Mouse (Mus musculus) cerebellum, adult 11-12 months (tissue): ENCODE measurements at regions not wholly inside any gene's neighbourhood (a gene's known extent, or its start where the extent isn't known, plus 50 kb on each side); places are given as distances from the start of the nearest gene placed in this dataset.

Experiments used
- DNase-seq: peaks from one replicate; pipeline ENCODE4 v3.0.0; 2022

- no peak for DNase-seq
These were observed 118.3 kb upstream of the Ift57 start for GRCm38 (mm10) chr16:49580708-49581107.

- no peak for DNase-seq
These were observed 92.5 kb upstream of the Ift57 start for GRCm38 (mm10) chr16:49606500-49606899.

- DNase-seq, result peak; percentile 24
These were observed 84.2 kb upstream of the Ift57 start for GRCm38 (mm10) chr16:49614801-49615200.

- DNase-seq, result peak; percentile 10
These were observed 83.6 kb upstream of the Ift57 start for GRCm38 (mm10) chr16:49615342-49616020.

- peak; percentile 42 for DNase-seq
These were observed 82.7 kb upstream of the Ift57 start for GRCm38 (mm10) chr16:49616263-49616872.

GRCm38 (mm10) chr16:49633502-49633901, 65.5 kb upstream of the Ift57 start:
- no peak for DNase-seq

- no peak for DNase-seq
These were observed 63.5 kb upstream of the Ift57 start for GRCm38 (mm10) chr16:49635506-49635905.

- no peak for DNase-seq
These were observed 62.6 kb upstream of the Ift57 start for GRCm38 (mm10) chr16:49636467-49636866.

- no peak for DNase-seq
These were observed 56.3 kb upstream of the Ift57 start for GRCm38 (mm10) chr16:49642696-49643095.

- DNase-seq, result no peak
These were observed 54.6 kb upstream of the Ift57 start for GRCm38 (mm10) chr16:49644416-49644815.

GRCm38 (mm10) chr16:49646479-49646878, 52.6 kb upstream of the Ift57 start:
- no peak for DNase-seq
